Mouse (Mus musculus): ENCODE results near the gene Nr2f2. TPM values are rescaled to one million over a fixed set of nuclear protein-coding genes. Genes with fewer than 3 reads are reported as not detected.

Gene Nr2f2
- 4.3 and 5.3 TPM in 2 replicates for polyA plus RNA-seq (2015; fragmentation: Nextera tagmentation; extraction: Ambion mirVana)

GRCm38 (mm10) chr7:70365941-70366807 lies at the start of gene Nr2f2:
Nr2f2 (minus strand) TSS chr7:70366735.
- no peak for DNase-seq (ENCODE audit: low spot score)

- DNase-seq (ENCODE audit: low spot score) = no peak
These were observed 47.9 kb upstream of the Nr2f2 start for GRCm38 (mm10) chr7:70414461-70414860.

DNA sequence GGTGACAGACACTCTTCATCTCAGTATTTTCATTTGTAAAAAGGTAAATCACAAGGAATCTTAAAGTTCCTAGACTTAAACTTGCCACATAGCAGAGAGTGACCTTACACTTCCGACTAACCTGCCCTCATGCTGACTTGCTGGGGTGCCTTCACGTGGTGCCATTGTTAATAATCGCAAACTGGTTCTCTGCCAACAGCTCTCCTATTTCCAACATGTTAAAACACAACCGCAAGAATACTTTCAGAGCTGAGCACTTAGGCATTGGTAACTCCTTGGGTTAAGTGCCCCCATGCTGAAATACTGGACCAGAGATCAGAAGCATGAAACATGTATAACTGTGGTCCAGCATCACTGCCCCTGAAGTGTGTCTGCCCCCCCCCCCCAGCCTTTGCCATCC lies 47.1 kb upstream of the Nr2f2 start:
- no peak for DNase-seq (ENCODE audit: low spot score)

DNA sequence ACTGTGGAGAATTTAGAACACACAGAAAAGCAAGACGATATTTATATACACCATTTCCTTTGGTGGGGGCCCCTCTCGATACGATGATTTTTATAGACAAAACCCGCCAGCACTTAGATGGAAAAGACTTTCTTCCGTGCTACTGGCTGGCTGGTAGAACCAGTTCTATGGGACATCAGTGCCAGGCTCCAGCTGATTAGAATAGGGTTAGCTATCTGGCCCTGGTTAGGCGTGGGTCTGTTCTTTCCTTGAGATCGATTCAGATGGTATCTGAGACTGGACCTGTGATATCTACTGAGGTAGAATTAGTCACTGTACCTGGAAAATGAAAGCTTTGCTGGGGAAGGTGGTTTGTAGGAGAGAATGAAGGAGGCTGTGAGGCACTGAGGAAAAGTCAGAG lies 46.4 kb upstream of the Nr2f2 start:
- no peak for DNase-seq (ENCODE audit: low spot score)

DNA sequence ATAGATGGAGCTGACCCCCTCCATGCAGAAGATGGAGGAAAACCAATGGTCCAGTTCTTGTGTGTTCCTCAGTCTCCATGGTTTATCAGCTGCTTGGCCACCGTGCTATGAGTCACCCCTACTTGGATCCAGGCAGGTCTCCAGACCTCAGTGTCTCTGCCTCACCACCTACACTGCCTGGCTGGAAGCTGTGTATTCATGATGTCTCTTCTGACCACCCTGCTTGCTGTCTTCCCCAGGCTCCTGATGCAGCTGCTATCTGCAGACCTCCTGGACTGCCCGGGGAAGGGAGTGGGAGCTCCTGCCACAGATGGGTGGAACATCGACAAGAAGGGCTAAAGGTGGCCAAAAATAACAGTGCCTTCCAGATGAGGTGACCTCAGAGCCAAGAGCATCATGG lies 43.8 kb upstream of the Nr2f2 start:
- no peak for DNase-seq (ENCODE audit: low spot score)

DNA sequence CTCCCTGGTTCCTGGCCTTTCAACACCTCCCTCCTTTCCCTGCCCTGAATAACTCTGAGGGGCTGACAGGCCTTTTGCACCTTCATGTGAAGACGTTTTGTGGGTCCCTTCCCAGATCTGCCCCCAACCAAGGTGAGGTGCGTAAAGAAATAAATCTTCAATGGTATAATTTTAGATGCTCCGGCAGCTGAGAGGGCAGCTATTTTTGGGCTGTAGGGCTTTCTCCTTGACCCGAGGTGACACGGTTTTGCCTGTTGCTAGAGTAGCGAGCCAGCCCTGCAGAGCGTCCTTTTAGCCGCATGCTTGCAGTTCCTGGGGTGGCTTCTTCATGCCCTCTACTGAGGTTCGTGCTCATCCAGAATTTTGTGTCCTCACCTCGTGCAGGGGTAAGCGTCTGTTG lies 43.4 kb upstream of the Nr2f2 start:
- no peak for DNase-seq (ENCODE audit: low spot score)

- DNase-seq (ENCODE audit: low spot score) = no peak
These were observed 42.3 kb upstream of the Nr2f2 start for GRCm38 (mm10) chr7:70408814-70409213.

DNA sequence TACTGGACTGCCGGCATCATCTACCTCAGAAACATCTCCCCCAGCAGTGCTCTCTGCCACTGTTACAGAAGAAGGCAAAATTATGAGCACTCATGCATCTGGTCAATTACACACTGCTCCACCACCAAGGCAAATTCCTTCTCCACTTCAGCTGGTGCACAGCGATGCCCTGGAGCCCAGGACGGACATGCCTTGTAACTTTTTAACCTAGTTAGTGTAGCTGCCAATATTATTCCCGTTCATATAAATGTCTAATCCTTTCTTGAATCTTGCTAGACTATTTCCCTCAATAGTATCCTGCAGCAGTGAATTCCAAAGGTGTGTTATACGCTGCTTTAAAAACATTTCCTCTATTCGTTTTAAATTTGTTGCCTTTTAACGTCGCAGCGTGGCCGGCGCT lies 40.6 kb upstream of the Nr2f2 start:
- DNase-seq (ENCODE audit: low spot score) = no peak

DNA sequence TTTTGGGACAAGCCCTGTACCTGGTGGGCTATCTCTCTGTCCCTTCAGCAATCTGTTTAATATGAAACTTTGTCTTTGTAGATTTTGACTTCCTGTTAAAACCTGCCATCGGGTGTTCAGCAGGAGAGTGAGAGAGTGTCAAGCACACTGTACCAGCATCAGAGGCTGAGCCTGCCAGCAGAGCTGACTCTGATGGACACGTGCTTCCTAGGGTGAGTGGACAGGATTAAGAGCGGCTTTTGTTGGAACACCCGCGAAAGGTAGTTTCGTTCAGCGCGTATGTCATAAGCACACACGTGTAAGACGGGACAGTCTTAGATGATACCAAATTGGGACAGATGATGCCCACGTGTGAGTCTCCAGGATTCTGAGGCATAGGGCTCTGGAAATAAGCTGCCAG lies 40.0 kb upstream of the Nr2f2 start:
- no peak for DNase-seq (ENCODE audit: low spot score)

GRCm38 (mm10) chr7:70405466-70405865 lies 38.9 kb upstream of the Nr2f2 start:
- DNase-seq (ENCODE audit: low spot score) = no peak

DNA sequence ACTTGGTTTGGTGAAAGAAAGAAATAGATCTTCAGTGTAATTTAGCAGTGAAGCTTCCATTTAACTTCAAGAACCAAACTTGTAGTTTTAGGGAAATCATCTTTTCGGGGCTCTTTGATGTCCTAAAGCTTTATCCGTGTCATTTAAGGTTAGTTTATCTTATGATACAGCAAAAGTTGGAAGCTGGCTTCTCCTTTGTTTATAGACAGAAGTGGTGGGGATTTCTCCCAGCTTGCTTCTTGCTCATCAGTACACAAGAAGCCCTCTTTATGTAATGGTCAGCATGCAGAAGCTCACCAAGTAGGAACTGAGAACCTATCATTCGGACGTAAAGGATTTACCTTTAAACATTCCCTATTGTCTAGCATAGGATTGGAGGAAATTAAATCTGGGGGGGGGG lies 16.3 kb upstream of the Nr2f2 start:
- no peak for DNase-seq (ENCODE audit: low spot score)

DNA sequence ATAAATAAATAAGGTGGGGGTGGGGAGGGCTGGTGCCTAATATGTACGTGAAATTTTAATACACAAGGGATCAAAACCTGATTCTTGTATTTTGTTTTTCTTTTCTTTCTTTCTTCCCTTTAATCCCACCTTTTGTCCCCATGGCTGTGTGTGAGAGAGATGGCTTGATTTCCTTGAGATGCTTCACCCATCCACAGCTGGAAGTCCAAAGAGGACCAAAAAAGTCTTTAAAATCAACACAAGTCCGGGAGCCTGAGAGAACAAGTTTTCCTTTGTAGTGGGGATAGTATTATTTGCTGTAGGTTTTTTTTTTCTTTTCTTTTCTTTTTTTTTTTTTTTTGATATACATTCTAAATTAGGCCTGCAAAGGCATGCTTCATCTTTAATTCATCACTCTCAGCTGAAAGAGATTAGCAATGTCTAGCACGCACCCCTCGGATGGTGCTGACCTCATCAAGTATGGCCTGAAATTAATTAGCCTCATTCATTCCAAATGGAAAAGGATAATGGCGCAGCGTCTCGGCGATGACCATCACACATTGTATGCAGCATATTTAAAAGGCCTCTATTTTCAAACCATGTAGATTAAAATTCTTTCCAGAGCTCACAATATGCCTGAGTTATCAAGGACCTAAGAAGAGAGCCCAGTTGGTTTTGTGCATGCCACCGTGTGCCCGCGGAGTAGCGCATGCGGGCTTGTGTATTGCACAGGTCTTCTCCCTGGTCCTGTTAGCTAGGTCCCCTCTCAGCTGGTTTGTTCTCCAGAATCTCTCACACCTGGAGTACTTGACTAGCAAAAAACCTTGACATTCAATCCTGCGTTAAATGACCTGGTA lies 15.1 kb upstream of the Nr2f2 start:
- DNase-seq (ENCODE audit: low spot score) = no peak

DNA sequence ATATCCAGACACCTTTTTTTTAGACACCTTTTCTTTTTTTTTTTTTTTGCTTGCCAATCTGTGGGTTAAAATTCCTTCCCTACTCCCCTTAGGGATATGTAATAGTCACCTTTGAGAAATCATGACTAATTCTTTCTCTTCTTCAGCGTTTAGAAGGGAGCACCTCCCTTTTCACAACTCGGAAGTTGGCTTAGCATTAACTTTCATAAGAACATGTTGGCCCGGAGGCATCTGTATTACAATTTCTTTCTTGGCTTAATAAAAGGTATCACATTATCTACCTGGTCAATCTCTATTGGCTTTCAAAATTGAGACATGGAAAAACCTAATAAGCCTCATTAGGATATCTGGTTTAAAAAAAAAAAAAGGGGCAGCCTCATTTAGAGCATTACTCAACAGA lies 14.4 kb upstream of the Nr2f2 start:
- no peak for DNase-seq (ENCODE audit: low spot score)

- DNase-seq (ENCODE audit: low spot score) = no peak
These were observed 13.7 kb upstream of the Nr2f2 start for GRCm38 (mm10) chr7:70380246-70380645.

GRCm38 (mm10) chr7:70370552-70371262 lies 4.2 kb upstream of the Nr2f2 start:
- DNase-seq (ENCODE audit: low spot score) = no peak

- DNase-seq (ENCODE audit: low spot score) = no peak
These were observed 3.4 kb upstream of the Nr2f2 start for GRCm38 (mm10) chr7:70369731-70370551.

DNA sequence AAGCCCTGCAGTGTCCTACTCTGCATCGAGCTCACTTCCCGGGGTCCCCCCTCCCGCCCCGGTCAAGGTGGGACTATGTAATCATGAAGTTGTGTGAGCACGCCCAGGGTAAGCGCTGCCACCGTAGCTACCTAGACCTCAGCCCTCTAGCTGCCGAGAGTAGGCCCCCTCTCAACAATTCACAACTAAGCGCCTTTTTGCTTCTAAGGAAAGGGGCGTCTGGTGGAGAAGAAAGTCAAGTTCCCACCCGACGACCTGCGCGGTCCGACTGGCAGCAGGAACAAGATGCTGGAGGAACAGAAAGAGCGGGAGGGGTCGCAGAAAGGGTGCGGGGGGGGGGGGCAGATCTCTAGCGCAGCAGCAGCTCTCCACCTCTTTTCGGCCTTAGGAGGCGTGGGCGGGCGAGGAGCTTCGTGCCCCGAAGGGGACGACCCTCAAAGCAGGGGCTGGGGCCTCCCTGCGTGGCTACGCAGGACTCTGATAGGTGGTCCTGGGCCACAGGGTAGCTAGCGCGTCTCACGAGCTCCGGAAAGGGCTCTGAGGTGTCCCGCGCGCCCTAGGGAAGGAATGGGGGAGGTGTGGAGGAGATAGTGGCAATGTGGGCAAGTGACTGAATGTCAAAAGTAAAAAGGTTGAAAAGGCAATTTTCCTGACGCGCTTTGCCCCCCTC lies 2.7 kb upstream of the Nr2f2 start:
- no peak for DNase-seq (ENCODE audit: low spot score)

- DNase-seq (ENCODE audit: low spot score) = no peak
These were observed 2.2 kb upstream of the Nr2f2 start for GRCm38 (mm10) chr7:70368751-70369060.

DNA sequence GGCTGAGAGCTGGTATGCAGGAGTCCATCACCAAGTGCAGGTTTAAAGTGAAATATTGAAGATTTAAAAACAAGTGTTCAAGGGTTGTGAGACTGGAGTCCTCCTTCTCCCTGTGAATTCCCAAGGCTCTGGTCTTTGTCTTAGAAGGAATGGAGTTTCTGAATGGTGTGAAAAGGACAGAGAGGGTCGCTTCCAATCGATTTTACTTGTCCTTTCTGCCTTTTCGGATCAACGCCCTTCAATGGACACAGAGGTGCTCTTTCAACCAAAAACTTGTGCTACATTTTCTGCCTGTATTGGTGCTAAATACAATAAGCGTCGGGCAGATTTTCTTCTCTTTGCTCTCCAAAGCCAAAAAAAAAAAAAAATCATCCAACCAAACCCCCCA lies 1.7 kb upstream of the Nr2f2 start:
- DNase-seq (ENCODE audit: low spot score) = no peak

- no peak for DNase-seq (ENCODE audit: low spot score)
These were observed 1.2 kb upstream of the Nr2f2 start for GRCm38 (mm10) chr7:70367591-70368267.
